Mouse (Mus musculus): ENCODE data around the gene Gm20388. TPM values are rescaled to one million over a fixed set of nuclear protein-coding genes. Genes with fewer than 3 reads are reported as not detected.

Gene Gm20388
- polyA plus RNA-seq, 1 experiment from 2014 or later = not detected

GRCm38 (mm10) chr8:120124836-120125389 is 214.3 kb downstream of the Gm20388 start:
- 72% methylated on average over 7 of the region's 7 CpGs for WGBS
- H3K27me3 ChIP-seq = no peaks in the 10 kb centered on the region
- no peaks in the 10 kb centered on the region for H3K9me3 ChIP-seq (replicated peaks)
- no peak overlapping the region for H3K4me3 ChIP-seq
- H3K9ac ChIP-seq = no peak overlapping the region
- H3K27ac ChIP-seq = peak overlapping the region; percentile 20; the same call in 1 of the 2 replicates
- H3K36me3 ChIP-seq = no peaks in the 10 kb centered on the region
- ATAC-seq (replicated peaks; ENCODE audit: insufficient number of reproducible peaks, insufficient read depth, low FRiP score, low read depth) = no peak
- H3K4me2 ChIP-seq = no peak overlapping the region
- H3K4me1 ChIP-seq (replicated peaks) = peaks cover 80% of the 10 kb centered on the region

- H3K27ac ChIP-seq = peak overlapping the region; percentile 82
- H3K36me3 ChIP-seq = no peaks in the 10 kb centered on the region
- H3K9me3 ChIP-seq (replicated peaks) = no peaks in the 10 kb centered on the region
- H3K9ac ChIP-seq = no peak overlapping the region
- no peaks in the 10 kb centered on the region for H3K27me3 ChIP-seq
- H3K4me1 ChIP-seq (replicated peaks) = peaks cover 72% of the 10 kb centered on the region
- H3K4me2 ChIP-seq = peak overlapping the region; percentile 17
- 15% methylated on average over 14 of the region's 14 CpGs for WGBS
- H3K4me3 ChIP-seq = no peak overlapping the region
- peak; percentile 68 for ATAC-seq (replicated peaks; ENCODE audit: insufficient number of reproducible peaks, insufficient read depth, low FRiP score, low read depth)
These were observed 215.9 kb downstream of the Gm20388 start for GRCm38 (mm10) chr8:120126357-120127161.

- Histone ChIP-seq H3K4me1 (replicated peaks) (peaks cover 47% of the 10 kb centered on the region), H3K4me2 (no peak overlapping the region), H3K9ac (no peak overlapping the region), H3K4me3 (no peak overlapping the region), H3K27ac (peak overlapping the region; percentile 14; the same call in 1 of the 2 replicates), H3K9me3 (replicated peaks) (no peaks in the 10 kb centered on the region), H3K27me3 (no peaks in the 10 kb centered on the region), H3K36me3 (no peaks in the 10 kb centered on the region)
- ATAC-seq (replicated peaks; ENCODE audit: insufficient number of reproducible peaks, insufficient read depth, low FRiP score, low read depth) = no peak
- 69% methylated on average over 4 of the region's 4 CpGs for WGBS
These were observed 218.9 kb downstream of the Gm20388 start for GRCm38 (mm10) chr8:120129547-120129946.

- WGBS = 82% methylated on average over 8 of the region's 8 CpGs
These were observed 220.5 kb downstream of the Gm20388 start for GRCm38 (mm10) chr8:120131158-120131557.

GRCm38 (mm10) chr8:120133169-120133568 is 222.5 kb downstream of the Gm20388 start:
- no peak for ATAC-seq (replicated peaks; ENCODE audit: insufficient number of reproducible peaks, insufficient read depth, low FRiP score, low read depth)
- WGBS = 73% methylated on average over 7 of the region's 7 CpGs
- H3K9ac ChIP-seq = no peak overlapping the region
- H3K4me2 ChIP-seq = no peak overlapping the region
- H3K4me1 ChIP-seq (replicated peaks) = peaks cover 27% of the 10 kb centered on the region
- no peaks in the 10 kb centered on the region for H3K36me3 ChIP-seq
- no peaks in the 10 kb centered on the region for H3K27me3 ChIP-seq
- no peak overlapping the region for H3K27ac ChIP-seq
- no peak overlapping the region for H3K4me3 ChIP-seq
- no peaks in the 10 kb centered on the region for H3K9me3 ChIP-seq (replicated peaks)

More at GRCm38 (mm10) chr8:120131158-120131557, 220.5 kb downstream of the Gm20388 start:
- ATAC-seq (replicated peaks; ENCODE audit: insufficient number of reproducible peaks, insufficient read depth, low FRiP score, low read depth) = no peak
- no peaks in the 10 kb centered on the region for H3K9me3 ChIP-seq (replicated peaks)
- H3K36me3 ChIP-seq = no peaks in the 10 kb centered on the region
- no peak overlapping the region for H3K27ac ChIP-seq
- peaks cover 36% of the 10 kb centered on the region for H3K4me1 ChIP-seq (replicated peaks)
- H3K9ac ChIP-seq = no peak overlapping the region
- H3K4me2 ChIP-seq = no peak overlapping the region
- H3K27me3 ChIP-seq = no peaks in the 10 kb centered on the region
- H3K4me3 ChIP-seq = no peak overlapping the region

GRCm38 (mm10) chr8:120135687-120136086 is 225.0 kb downstream of the Gm20388 start:
- Histone ChIP-seq H3K4me1 (replicated peaks) (peaks cover 26% of the 10 kb centered on the region), H3K4me2 (no peak overlapping the region), H3K27me3 (no peaks in the 10 kb centered on the region), H3K27ac (no peak overlapping the region), H3K9me3 (replicated peaks) (no peaks in the 10 kb centered on the region), H3K36me3 (no peaks in the 10 kb centered on the region), H3K9ac (no peak overlapping the region), H3K4me3 (no peak overlapping the region)
- ATAC-seq (replicated peaks; ENCODE audit: insufficient number of reproducible peaks, insufficient read depth, low FRiP score, low read depth) = no peak
- WGBS = 82% methylated on average over 7 of the region's 7 CpGs

- no peak overlapping the region for H3K9ac ChIP-seq
- no peaks in the 10 kb centered on the region for H3K9me3 ChIP-seq (replicated peaks)
- H3K27ac ChIP-seq = no peak overlapping the region
- H3K4me1 ChIP-seq (replicated peaks) = peaks cover 29% of the 10 kb centered on the region
- 45% methylated on average over 7 of the region's 7 CpGs for WGBS
- no peak overlapping the region for H3K4me2 ChIP-seq
- no peaks in the 10 kb centered on the region for H3K36me3 ChIP-seq
- ATAC-seq (replicated peaks; ENCODE audit: insufficient number of reproducible peaks, insufficient read depth, low FRiP score, low read depth) = no peak
- no peaks in the 10 kb centered on the region for H3K27me3 ChIP-seq
- no peak overlapping the region for H3K4me3 ChIP-seq
These were observed 226.0 kb downstream of the Gm20388 start for GRCm38 (mm10) chr8:120136618-120137017.

GRCm38 (mm10) chr8:120138958-120139357 is 228.3 kb downstream of the Gm20388 start:
- Histone ChIP-seq H3K27ac (no peak overlapping the region), H3K27me3 (no peaks in the 10 kb centered on the region), H3K9me3 (replicated peaks) (no peaks in the 10 kb centered on the region), H3K4me2 (no peak overlapping the region), H3K36me3 (no peaks in the 10 kb centered on the region), H3K4me1 (replicated peaks) (peaks cover 34% of the 10 kb centered on the region), H3K9ac (no peak overlapping the region), H3K4me3 (no peak overlapping the region)
- WGBS = 89% methylated on average over 2 of the region's 2 CpGs
- ATAC-seq (replicated peaks; ENCODE audit: insufficient number of reproducible peaks, insufficient read depth, low FRiP score, low read depth) = no peak

GRCm38 (mm10) chr8:120140769-120141168 is 230.1 kb downstream of the Gm20388 start:
- Histone ChIP-seq H3K27ac (peak overlapping the region; percentile 56), H3K9ac (no peak overlapping the region), H3K27me3 (no peaks in the 10 kb centered on the region), H3K9me3 (replicated peaks) (no peaks in the 10 kb centered on the region), H3K4me3 (no peak overlapping the region), H3K4me2 (no peak overlapping the region), H3K36me3 (0 out of 2 replicates have a peak, but pooled peaks cover 4% of the 10 kb centered on the region), H3K4me1 (replicated peaks) (peaks cover 47% of the 10 kb centered on the region)
- ATAC-seq (replicated peaks; ENCODE audit: insufficient number of reproducible peaks, insufficient read depth, low FRiP score, low read depth) = no peak
- 37% methylated on average over 3 of the region's 3 CpGs for WGBS

GRCm38 (mm10) chr8:120143911-120144651 is 233.4 kb downstream of the Gm20388 start:
- H3K9me3 ChIP-seq (replicated peaks) = no peaks in the 10 kb centered on the region
- WGBS = 54% methylated on average over 15 of the region's 15 CpGs
- no peak overlapping the region for H3K27ac ChIP-seq
- ATAC-seq (replicated peaks; ENCODE audit: insufficient number of reproducible peaks, insufficient read depth, low FRiP score, low read depth) = no peak
- no peak overlapping the region for H3K4me3 ChIP-seq
- peaks cover 36% of the 10 kb centered on the region for H3K4me1 ChIP-seq (replicated peaks)
- H3K9ac ChIP-seq = no peak overlapping the region
- H3K4me2 ChIP-seq = no peak overlapping the region
- no peaks in the 10 kb centered on the region for H3K27me3 ChIP-seq
- peaks cover 13% of the 10 kb centered on the region; the same call in 1 of the 2 replicates for H3K36me3 ChIP-seq

- no peaks in the 10 kb centered on the region for H3K9me3 ChIP-seq (replicated peaks)
- H3K36me3 ChIP-seq = peaks cover 13% of the 10 kb centered on the region; the same call in 1 of the 2 replicates
- no peak overlapping the region for H3K9ac ChIP-seq
- H3K27ac ChIP-seq = no peak overlapping the region; the same call in 1 of the 2 replicates
- H3K4me3 ChIP-seq = no peak overlapping the region
- no peaks in the 10 kb centered on the region for H3K27me3 ChIP-seq
- no peak overlapping the region for H3K4me2 ChIP-seq
- ATAC-seq (replicated peaks; ENCODE audit: insufficient number of reproducible peaks, insufficient read depth, low FRiP score, low read depth) = no peak
- peaks cover 31% of the 10 kb centered on the region for H3K4me1 ChIP-seq (replicated peaks)
- 47% methylated on average over 12 of the region's 12 CpGs for WGBS
These were observed 234.1 kb downstream of the Gm20388 start for GRCm38 (mm10) chr8:120144652-120145301.
